Mouse (Mus musculus): ENCODE data around the gene A930018P22Rik.

GRCm38 (mm10) chr2:104167765-104168164 is 45.2 kb downstream of the A930018P22Rik start:
- no peak for TF ChIP-seq POLR2A (IDR thresholded peaks at IDR 0.05; ENCODE audit: low read depth, low read length)
- no peak for TF ChIP-seq CTCF (IDR thresholded peaks at IDR 0.05; ENCODE audit: extremely low read depth, insufficient read length, insufficient replicate concordance, low read depth, low read length)
